Mouse (Mus musculus): Measurements from ENCODE around the gene Pard3. TPM values are rescaled to one million over a fixed set of nuclear protein-coding genes. Genes with fewer than 3 reads are reported as not detected.

Gene Pard3
- polyA plus RNA-seq, 2 experiments, result 39.1 to 43.3 TPM

- DNase-seq (ENCODE audit: low spot score) (no peak), ATAC-seq (ENCODE audit: low FRiP score, low read depth) (no peak)
- Histone ChIP-seq H3K27me3 (ENCODE audit: control insufficient read depth, insufficient read depth, low read length) (no peaks in the 10 kb centered on the region), H3K9ac (ENCODE audit: low read depth, low read length, severe bottlenecking) (no peak overlapping the region), H3K4me3 (replicated peaks; ENCODE audit: low read length) (no peak overlapping the region), H3K9me3 (ENCODE audit: control insufficient read depth, low read length) (no peaks in the 10 kb centered on the region), H3K27ac (replicated peaks; ENCODE audit: low read depth, low read length) (no peak overlapping the region), H3K4me1 (ENCODE audit: control insufficient read depth, insufficient read depth, low read length) (no peaks in the 10 kb centered on the region), H3K36me3 (ENCODE audit: control insufficient read depth, insufficient read depth, low read length) (no peaks in the 10 kb centered on the region), H3K4me2 (replicated peaks; ENCODE audit: low read depth, low read length, severe bottlenecking) (no peak overlapping the region)
- no peak for TF ChIP-seq POLR2A (IDR thresholded peaks at IDR 0.05; ENCODE audit: borderline replicate concordance, extremely low read depth, insufficient read depth, insufficient read length)
- WGBS, result 90% methylated on average over 3 of the region's 3 CpGs
Observed at GRCm38 (mm10) chr8:127622137-127622536, 558.4 kb downstream of the Pard3 start.

- no peaks in the 10 kb centered on the region for H3K4me1 ChIP-seq (ENCODE audit: control insufficient read depth, insufficient read depth, low read length)
- H3K4me2 ChIP-seq (replicated peaks; ENCODE audit: low read depth, low read length, severe bottlenecking), result no peak overlapping the region
- TF ChIP-seq POLR2A (IDR thresholded peaks at IDR 0.05; ENCODE audit: borderline replicate concordance, extremely low read depth, insufficient read depth, insufficient read length), result no peak
- 78% methylated on average over 9 of the region's 9 CpGs for WGBS
- no peak for ATAC-seq (ENCODE audit: low FRiP score, low read depth)
- no peaks in the 10 kb centered on the region for H3K9me3 ChIP-seq (ENCODE audit: control insufficient read depth, low read length)
- H3K9ac ChIP-seq (ENCODE audit: low read depth, low read length, severe bottlenecking), result no peak overlapping the region
- H3K36me3 ChIP-seq (ENCODE audit: control insufficient read depth, insufficient read depth, low read length), result no peaks in the 10 kb centered on the region
- no peaks in the 10 kb centered on the region for H3K27me3 ChIP-seq (ENCODE audit: control insufficient read depth, insufficient read depth, low read length)
- no peak for DNase-seq (ENCODE audit: low spot score)
- no peak overlapping the region for H3K27ac ChIP-seq (replicated peaks; ENCODE audit: low read depth, low read length)
- H3K4me3 ChIP-seq (replicated peaks; ENCODE audit: low read length), result no peak overlapping the region
Observed at GRCm38 (mm10) chr8:127638232-127639087, 574.8 kb downstream of the Pard3 start.

- Histone ChIP-seq H3K27ac (replicated peaks; ENCODE audit: low read depth, low read length) (no peak overlapping the region), H3K4me2 (replicated peaks; ENCODE audit: low read depth, low read length, severe bottlenecking) (no peak overlapping the region), H3K27me3 (ENCODE audit: control insufficient read depth, insufficient read depth, low read length) (no peaks in the 10 kb centered on the region), H3K9me3 (ENCODE audit: control insufficient read depth, low read length) (no peaks in the 10 kb centered on the region), H3K4me3 (replicated peaks; ENCODE audit: low read length) (no peak overlapping the region), H3K9ac (ENCODE audit: low read depth, low read length, severe bottlenecking) (no peak overlapping the region), H3K4me1 (ENCODE audit: control insufficient read depth, insufficient read depth, low read length) (no peaks in the 10 kb centered on the region), H3K36me3 (ENCODE audit: control insufficient read depth, insufficient read depth, low read length) (no peaks in the 10 kb centered on the region)
- ATAC-seq (ENCODE audit: low FRiP score, low read depth) (no peak), DNase-seq (ENCODE audit: low spot score) (no peak)
- 97% methylated on average over 4 of the region's 4 CpGs for WGBS
- no peak for TF ChIP-seq POLR2A (IDR thresholded peaks at IDR 0.05; ENCODE audit: borderline replicate concordance, extremely low read depth, insufficient read depth, insufficient read length)
Observed at GRCm38 (mm10) chr8:127639088-127639453, 575.4 kb downstream of the Pard3 start.

GRCm38 (mm10) chr8:127655559-127655958 lies 591.9 kb downstream of the Pard3 start:
- no peak overlapping the region for H3K4me3 ChIP-seq (replicated peaks; ENCODE audit: low read length)
- TF ChIP-seq POLR2A (IDR thresholded peaks at IDR 0.05; ENCODE audit: borderline replicate concordance, extremely low read depth, insufficient read depth, insufficient read length), result no peak
- no peaks in the 10 kb centered on the region for H3K9me3 ChIP-seq (ENCODE audit: control insufficient read depth, low read length)
- H3K36me3 ChIP-seq (ENCODE audit: control insufficient read depth, insufficient read depth, low read length), result no peaks in the 10 kb centered on the region
- no peaks in the 10 kb centered on the region for H3K4me1 ChIP-seq (ENCODE audit: control insufficient read depth, insufficient read depth, low read length)
- H3K27ac ChIP-seq (replicated peaks; ENCODE audit: low read depth, low read length), result no peak overlapping the region
- H3K27me3 ChIP-seq (ENCODE audit: control insufficient read depth, insufficient read depth, low read length), result no peaks in the 10 kb centered on the region
- H3K4me2 ChIP-seq (replicated peaks; ENCODE audit: low read depth, low read length, severe bottlenecking), result no peak overlapping the region
- DNase-seq (ENCODE audit: low spot score) (no peak), ATAC-seq (ENCODE audit: low FRiP score, low read depth) (no peak)
- WGBS, result 89% methylated on average over 3 of the region's 3 CpGs
- H3K9ac ChIP-seq (ENCODE audit: low read depth, low read length, severe bottlenecking), result no peak overlapping the region

Other genes with a start within 250 kb of the Pard3 start
- 75.8 and 251 TPM in 2 replicates for gene Tomm20, start 118.0 kb upstream of the Pard3 start, polyA plus RNA-seq (2012; rRNA removed)
- gene Tomm20, start 118.0 kb upstream of the Pard3 start, polyA plus RNA-seq (2014; fragmentation: Nextera tagmentation; extraction: Ambion mirVana), result 208 and 210 TPM in 2 replicates
- gene Rbm34, start 92.8 kb upstream of the Pard3 start, polyA plus RNA-seq (2012; rRNA removed), result 7.3 and 12.8 TPM in 2 replicates
- gene Rbm34, start 92.8 kb upstream of the Pard3 start, polyA plus RNA-seq (2014; fragmentation: Nextera tagmentation; extraction: Ambion mirVana), result 25.4 and 25.9 TPM in 2 replicates